Mouse (Mus musculus): Measurements from ENCODE around the gene Cfd. TPM values are rescaled to one million over a fixed set of nuclear protein-coding genes. Genes with fewer than 3 reads are reported as not detected.

The Cfd gene
- total RNA-seq, 2 experiments from 2014 or later, result 0.49 to 1.2 TPM

DNA sequence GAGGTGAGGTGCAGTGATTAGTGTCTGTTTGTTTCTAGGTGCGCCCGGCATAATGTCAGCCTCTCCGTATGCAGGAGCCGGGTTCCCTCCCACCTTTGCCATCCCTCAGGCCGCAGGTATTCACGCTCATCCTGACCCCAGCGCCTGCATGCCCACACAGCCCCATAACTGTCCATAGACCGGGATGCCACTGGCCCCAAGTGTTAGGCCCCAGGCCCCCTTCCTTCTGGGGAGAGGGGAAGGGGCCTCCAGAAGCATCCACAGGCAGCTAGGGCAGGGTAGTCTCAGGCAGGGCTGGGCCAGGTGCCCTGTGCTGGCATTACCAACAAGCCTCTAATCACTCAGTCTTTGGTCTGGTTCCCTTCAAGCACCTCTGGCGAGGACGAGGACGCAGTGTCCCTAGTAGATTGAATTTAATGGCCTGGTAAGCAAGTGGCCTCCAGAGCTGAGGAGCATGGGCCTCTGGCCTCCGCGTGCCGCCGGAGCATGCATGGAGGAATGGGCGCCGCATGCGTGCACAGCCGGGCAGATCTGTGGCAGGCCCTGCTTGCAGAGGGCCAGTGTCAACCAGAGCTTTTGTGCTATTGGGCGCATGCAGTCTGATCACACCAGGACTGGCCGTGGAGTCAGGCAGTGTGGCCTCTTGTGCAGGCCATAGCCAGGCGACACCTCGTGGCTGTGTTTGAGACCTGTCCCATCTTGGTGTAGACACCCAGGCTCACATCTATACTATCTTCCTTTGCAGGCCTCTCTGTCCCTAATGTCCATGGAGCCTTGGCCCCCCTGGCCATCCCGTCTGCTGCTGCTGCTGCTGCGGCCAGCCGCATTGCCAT, 30.4 kb upstream of the Cfd start:
- ATAC-seq (replicated peaks; ENCODE audit: poor library complexity), result no peak

GRCm38 (mm10) chr10:79861230-79862048, 29.2 kb upstream of the Cfd start:
- no peak for ATAC-seq (replicated peaks; ENCODE audit: poor library complexity)

DNA sequence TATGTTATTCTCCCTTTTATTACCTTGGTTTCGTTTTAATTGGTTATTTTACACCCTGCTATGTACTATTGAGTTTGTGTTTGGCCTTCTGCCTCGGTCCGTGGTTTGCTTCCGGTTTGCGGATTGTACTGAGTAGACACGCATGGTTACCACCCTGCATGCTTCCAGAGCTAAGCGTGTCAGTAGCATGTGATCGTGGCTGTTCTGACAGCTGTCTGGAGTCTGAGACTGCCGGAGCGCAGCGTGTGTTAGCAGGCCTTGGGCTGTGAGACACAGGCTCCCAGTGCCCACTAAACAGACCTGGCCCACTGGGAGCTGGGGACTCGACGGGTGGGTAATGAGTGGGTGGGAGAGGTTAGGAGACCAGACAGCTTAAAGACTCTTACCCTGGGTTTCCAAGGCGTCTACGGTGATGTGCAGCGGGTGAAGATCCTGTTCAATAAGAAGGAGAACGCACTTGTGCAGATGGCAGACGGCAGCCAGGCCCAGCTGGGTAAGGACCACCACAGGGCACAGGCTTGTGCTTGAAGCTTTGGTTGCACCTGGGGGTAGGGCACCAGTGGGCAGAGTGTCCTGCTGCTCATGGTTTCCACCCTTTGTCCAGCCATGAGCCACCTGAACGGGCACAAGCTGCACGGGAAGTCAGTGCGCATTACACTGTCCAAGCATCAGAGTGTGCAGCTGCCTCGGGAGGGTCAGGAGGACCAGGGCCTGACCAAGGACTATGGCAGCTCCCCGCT, 28.4 kb upstream of the Cfd start:
- ATAC-seq (replicated peaks; ENCODE audit: poor library complexity), result no peak

GRCm38 (mm10) chr10:79862925-79863324, 27.7 kb upstream of the Cfd start:
- no peak for ATAC-seq (replicated peaks; ENCODE audit: poor library complexity)

- peak; percentile 11; the same call in 1 of the 2 replicates for ATAC-seq (replicated peaks; ENCODE audit: poor library complexity)
Observed at GRCm38 (mm10) chr10:79864351-79865188, 26.1 kb upstream of the Cfd start.

DNA sequence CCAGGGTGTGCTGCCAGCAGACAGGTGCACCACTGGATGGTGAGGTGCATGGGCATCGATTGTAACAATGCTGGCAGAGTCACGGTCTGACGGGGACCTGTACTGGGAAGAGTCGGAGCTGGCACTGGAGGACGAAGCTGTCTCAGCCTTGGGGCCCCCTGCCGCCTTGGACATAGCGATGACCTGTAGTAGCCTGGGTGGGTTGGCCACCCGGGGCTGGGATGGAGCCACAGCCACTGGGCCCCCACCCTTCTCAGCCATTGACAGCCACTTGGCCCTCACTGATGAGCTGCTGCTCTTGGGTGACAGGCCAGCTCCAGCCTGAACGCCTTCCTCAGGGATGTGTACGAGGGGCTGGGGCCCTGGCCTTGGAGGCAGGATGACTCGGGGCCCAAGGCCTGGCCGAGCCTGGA, 25.5 kb upstream of the Cfd start:
- ATAC-seq (replicated peaks; ENCODE audit: poor library complexity), result peak; percentile 3; the same call in 1 of the 2 replicates

- peak; percentile 76 for ATAC-seq (replicated peaks; ENCODE audit: poor library complexity)
Observed at GRCm38 (mm10) chr10:79865801-79866295, 24.8 kb upstream of the Cfd start.

DNA sequence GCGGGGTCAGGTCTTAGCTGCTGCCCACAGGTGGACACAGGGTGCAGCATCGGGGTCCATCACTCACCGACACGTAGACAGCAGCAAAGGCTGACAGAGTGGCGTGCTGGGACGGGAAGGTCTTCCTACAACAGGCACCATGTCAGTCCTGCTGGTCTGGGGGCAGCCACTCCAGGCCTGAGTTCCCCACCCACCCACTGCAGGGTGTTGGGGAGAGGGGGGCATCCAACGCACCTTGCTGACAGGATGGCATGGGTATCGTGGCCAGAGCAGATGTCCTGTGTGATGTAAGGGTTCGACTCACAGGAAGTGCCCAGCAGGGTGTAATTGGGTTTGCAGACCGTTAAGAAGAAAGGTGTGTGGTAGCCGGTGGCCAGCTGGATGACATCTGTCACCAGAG, 24.1 kb upstream of the Cfd start:
- no peak for ATAC-seq (replicated peaks; ENCODE audit: poor library complexity)

DNA sequence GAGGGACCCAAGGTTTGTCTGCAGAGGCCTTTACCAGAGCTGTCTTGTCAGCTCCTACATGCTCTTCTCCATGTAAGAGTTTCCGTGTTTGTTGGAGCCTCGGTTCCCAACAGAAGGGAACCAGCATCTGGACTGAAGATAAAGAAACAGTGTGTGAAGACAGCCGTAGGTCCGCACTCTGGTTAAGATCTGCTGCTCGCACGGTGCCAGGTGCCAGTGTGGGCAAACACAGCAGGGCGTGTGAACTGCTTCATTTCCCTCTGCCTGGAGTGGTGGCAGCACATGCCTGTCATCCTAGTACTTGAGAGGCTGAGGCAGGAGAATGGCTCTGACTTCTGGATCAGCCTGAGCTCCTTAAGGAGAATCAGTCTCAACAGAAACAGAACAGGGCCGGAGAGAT, 18.8 kb upstream of the Cfd start:
- no peak for ATAC-seq (replicated peaks; ENCODE audit: poor library complexity)

- no peak for ATAC-seq (replicated peaks; ENCODE audit: poor library complexity)
Observed at GRCm38 (mm10) chr10:79872862-79873261, 17.8 kb upstream of the Cfd start.

GRCm38 (mm10) chr10:79873313-79873712, 17.3 kb upstream of the Cfd start:
- ATAC-seq (replicated peaks; ENCODE audit: poor library complexity), result no peak

- ATAC-seq (replicated peaks; ENCODE audit: poor library complexity), result no peak
Observed at GRCm38 (mm10) chr10:79873715-79874289, 16.9 kb upstream of the Cfd start.

- ATAC-seq (replicated peaks; ENCODE audit: poor library complexity), result peak; percentile 28
Observed at GRCm38 (mm10) chr10:79874290-79874862, 16.3 kb upstream of the Cfd start, which contains the start of the genes Prtn3 and Plppr3. Gene Prtn3 (plus strand): TSS chr10:79874476. Gene Plppr3 (minus strand): TSS chr10:79874634.

GRCm38 (mm10) chr10:79877174-79877573, 13.5 kb upstream of the Cfd start:
- ATAC-seq (replicated peaks; ENCODE audit: poor library complexity), result peak; percentile 45

DNA sequence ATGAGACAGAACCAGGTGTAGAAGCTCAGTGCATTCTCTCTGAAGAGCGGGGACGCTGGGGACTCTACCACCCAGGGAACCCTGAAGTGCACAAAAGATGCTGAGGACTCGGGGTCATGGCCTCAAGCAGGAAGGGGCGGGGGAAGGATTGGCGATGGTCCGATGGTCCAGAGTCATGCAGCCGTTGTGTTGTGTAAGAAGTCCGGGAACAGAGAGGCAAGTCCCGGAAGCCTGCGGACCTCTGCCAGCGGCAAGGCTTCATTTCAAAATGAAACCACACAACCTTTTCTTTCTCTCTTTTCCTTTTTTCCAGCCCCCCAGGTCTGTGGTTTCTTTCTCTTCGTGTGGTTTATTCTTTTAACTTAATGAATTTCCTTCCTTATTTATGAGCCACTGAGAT, 12.9 kb upstream of the Cfd start:
- ATAC-seq (replicated peaks; ENCODE audit: poor library complexity), result peak; percentile 58

GRCm38 (mm10) chr10:79879527-79879926, 11.1 kb upstream of the Cfd start:
- no peak for ATAC-seq (replicated peaks; ENCODE audit: poor library complexity)

DNA sequence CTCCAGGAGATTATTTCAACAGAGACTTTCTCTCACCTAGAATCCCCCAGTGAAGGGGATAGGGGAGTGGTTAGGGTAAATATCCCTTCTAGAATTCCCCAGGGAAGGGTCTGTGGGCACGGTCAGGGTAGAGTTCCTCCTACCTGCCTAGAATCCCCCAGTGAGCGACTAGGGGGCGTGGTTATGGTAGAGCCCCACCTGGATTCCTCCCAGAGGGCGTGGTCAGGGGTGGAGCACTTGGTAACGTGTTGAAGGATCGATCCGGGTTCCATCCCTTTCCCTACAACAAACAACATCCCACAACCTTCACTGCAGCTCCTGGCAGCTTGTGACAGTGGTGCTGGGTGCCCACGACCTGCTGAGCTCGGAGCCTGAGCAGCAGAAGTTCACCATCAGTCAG, 9.9 kb upstream of the Cfd start:
- peak; percentile 8 for ATAC-seq (replicated peaks; ENCODE audit: poor library complexity)

GRCm38 (mm10) chr10:79881981-79882380, 8.7 kb upstream of the Cfd start:
- peak; percentile 18 for ATAC-seq (replicated peaks; ENCODE audit: poor library complexity)
